Mouse (Mus musculus) cortical plate, adult 2 months (tissue): ENCODE measurements around the gene Pcgf5.

Experiments used
- CTCF ChIP-seq: fragments of 200-500 bp; IDR thresholded peaks from 2 replicates; pipeline ENCODE4 v1.5.1; 2011; ENCODE audit warnings: mild to moderate bottlenecking, control low read depth, low read length; ENCODE audit not compliant: insufficient read depth; ENCODE audit errors: extremely low read depth
- POLR2A ChIP-seq: fragments of 200-500 bp; IDR thresholded peaks from 2 replicates; pipeline ENCODE4 v1.6.1; 2011; ENCODE audit warnings: mild to moderate bottlenecking, low read length, control low read depth; ENCODE audit not compliant: insufficient read depth; ENCODE audit errors: extremely low read depth

GRCm38 (mm10) chr19:36496532-36496931 is 148.4 kb downstream of the Pcgf5 start:
- TF ChIP-seq CTCF, result no peak
- no peak for TF ChIP-seq POLR2A
